Mouse (Mus musculus) T-helper 1 cell (primary cell): ENCODE results near the gene Bmper.

Experiments used
- in situ Hi-C: fragments of 300-600 bp; cut with MboI, MseI; formaldehyde crosslinking; loops from one replicate; pipeline ENCODE4 v1.15.1; 2025; ENCODE audit warnings: high pct_unique_total_duplicates

Bmper gene

GRCm38 (mm10) chr9:23412956-23413355 is 190.1 kb downstream of the Bmper start:
- in situ Hi-C loops = no loop called here

DNA sequence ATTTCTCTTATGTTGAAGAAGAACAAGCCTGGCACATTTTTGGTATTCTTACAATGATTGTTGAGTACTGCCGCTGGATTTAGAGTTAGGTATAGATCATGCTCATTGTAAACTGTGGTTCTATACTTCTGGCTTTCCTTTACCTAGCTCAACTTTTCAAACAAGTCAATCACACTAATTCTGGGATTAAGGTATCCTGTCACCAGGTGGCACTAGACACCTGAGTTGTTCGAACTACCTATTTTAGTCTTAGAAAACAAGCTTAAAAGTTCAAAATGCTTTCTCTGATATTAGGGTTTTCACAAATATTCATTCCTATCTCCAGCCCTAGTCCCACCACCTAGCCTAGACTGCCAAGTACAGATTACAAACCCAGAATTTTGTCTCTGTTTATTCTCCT is 196.2 kb downstream of the Bmper start:
- in situ Hi-C loops = no loop called here

- in situ Hi-C loops = no loop called here
Observed at GRCm38 (mm10) chr9:23423748-23424147, 200.9 kb downstream of the Bmper start.

DNA sequence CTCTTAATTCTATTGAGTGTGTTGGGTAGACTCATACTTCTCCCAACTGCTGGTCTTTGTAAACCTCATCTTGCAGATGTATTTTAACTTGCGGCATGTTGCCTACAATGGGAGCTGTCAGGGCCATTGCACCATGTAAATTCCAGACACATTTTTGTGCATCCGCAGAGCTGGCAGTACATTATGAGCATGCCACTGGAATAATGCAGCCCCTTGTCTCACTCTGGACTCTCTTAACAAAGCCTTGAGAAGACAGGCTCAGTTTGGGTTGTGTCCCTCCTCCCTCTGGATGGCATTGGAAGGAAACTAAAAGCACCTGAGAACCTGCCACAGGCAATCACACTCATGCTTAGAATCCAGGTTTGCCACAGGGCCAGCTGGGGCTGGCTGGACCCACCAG is 209.8 kb downstream of the Bmper start:
- in situ Hi-C loops = no loop called here

DNA sequence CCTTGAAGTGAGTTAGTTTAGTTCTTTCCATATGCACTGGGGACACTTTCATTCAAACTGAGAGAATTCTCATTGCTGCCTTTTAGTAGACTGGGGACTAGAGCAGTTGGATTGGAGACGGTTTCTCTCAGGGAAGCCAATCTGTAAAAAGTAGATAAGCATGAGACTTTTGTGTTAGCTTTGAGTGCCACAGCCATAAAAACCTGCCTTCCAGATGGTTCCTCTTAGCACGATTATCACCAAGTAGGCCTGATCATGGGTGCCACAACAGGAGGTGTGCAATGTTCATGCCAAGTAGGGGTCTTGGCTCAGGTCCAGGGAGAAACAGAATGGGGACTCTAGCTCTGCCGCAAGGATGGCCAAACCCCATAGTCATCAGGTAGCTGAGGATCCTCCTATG is 210.4 kb downstream of the Bmper start:
- in situ Hi-C loops = no loop called here

GRCm38 (mm10) chr9:23436751-23437150 is 213.9 kb downstream of the Bmper start:
- in situ Hi-C loops = no loop called here

DNA sequence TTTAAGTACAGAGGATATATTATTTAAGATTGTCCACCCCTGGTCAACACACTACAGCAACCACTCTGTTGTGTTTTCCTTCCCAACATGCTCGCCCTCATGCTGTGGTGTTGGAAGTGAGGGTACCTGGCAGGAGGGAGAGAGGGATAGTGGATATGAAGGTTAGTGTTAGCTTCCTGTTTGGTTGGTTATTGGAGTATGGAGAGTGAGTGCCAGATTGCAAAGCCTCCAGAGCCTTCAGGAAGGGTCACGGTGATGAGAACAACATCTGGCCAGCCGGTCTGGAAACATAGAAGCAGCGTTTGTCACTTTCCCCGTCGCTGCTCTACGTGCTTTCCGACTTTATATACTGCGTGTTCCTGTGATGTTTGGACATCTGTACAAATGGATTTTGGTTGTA is 215.8 kb downstream of the Bmper start:
- in situ Hi-C loops = no loop called here

DNA sequence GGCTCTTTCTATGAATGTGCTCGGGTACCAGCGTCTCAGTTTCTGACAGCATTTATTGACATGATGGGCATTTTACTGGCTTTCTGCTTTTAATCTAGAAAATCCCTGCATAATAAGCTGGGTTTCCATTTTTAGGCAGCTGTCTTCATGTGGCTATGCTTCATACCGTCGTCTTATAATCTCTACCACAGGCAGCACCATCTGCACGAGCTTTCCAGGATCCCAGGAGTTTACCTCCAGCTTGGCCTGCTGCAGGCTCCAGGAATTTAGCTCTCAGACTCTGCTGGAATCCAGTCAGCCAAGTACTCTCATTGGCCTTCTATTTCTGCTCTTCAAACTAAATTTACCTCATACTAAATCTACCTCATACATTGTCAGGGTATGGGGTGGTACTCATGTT is 219.3 kb downstream of the Bmper start:
- in situ Hi-C loops = loop anchor here (10.0 kb wide), 1 partner anchor 143 kb away; no protein-coding TSS in a partner anchor

DNA sequence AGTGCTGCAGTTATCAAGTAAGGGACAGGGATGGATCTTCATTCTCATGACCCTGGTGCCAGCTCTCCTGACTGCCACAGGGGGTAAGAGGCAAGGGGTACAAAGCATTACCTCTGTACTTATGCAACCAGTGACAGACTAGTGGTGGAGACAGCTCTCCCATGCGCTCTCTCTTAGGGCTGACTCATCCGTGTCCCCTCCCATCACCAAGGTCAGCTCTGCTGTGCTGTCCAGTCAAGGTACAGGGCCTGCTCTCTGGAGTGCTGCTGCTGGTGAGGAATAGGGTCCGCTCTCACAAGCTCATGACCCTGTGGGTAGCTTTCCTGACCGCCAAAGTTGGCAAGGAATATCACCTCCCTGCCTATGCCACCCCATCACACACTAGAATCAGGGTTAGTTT is 222.1 kb downstream of the Bmper start:
- in situ Hi-C loops = loop anchor here (10.0 kb wide), 1 partner anchor 140 kb away; no protein-coding TSS in a partner anchor

DNA sequence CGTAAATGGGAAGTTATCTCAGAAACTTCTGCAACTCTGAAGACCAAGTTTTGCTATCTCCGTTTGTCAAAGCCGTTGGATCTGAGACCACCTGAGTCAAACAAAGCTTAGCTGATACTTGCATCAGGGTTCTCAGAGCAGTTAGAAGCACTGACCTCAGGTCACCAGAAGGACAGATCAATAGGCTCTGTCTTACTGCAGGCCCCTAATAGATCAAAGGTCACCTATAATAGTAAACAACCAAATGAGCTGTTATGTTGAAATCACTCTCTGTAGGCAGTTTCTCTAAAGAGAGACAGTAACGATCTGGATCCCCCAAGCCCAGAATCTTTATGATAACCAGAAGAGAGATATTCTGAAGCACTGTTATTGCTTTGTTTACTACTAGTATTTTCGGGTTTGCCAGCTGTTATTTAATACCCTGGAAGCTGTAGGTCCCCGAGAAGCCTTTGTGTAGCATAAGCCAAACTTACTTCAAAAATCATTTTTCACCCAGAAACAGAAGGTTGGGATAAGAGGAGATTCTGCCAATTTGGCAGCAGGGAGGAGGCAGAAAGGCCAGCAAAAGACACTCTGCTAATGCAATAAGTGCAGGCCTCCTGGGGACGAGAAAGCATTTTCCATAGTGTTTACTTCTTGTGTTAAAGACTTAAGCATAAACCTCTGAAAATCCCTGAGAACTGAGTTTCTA is 224.5 kb downstream of the Bmper start:
- in situ Hi-C loops = loop anchor here (10.0 kb wide), 1 partner anchor 137 kb away; no protein-coding TSS in a partner anchor

GRCm38 (mm10) chr9:23453309-23453708 is 230.4 kb downstream of the Bmper start:
- in situ Hi-C loops = no loop called here

DNA sequence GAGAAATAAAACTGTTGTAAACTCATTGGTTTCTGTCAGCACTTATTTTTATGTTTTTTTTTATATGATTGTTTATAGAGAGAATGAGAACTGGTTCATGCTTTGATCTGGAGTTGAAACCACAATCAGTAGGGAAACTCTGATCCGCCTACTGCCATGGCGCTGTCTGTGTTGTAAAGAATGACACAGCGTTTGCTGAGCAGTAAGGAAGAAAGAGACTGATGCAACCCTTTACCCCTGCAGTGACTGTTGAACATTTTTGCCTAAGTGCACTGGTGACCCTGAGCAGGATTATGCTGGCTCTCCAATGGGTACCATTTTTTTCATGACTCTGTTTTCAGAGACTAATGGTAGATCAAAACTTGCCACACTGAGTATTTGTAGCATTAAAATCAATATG is 234.3 kb downstream of the Bmper start:
- in situ Hi-C loops = no loop called here

DNA sequence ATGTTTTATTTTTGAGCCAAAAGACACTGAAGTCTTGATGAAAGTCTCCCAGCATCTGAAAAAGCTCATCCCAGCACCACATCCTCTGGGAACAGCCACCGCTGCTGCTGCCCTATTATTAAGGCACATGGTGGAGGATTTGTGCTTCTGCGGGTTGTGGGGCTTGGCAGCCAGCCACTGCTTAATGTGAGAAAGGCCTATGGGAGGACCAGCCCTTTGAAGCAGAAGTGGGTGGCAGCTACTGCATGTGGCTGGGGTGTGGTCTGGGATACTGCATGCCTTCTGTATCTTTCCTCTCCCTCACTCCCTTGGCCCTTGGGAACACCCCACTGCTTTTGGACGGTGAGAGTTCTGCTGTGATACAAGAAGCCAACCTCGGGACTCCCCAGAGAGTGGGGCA is 237.8 kb downstream of the Bmper start:
- in situ Hi-C loops = no loop called here

GRCm38 (mm10) chr9:23462949-23463608 is 240.2 kb downstream of the Bmper start:
- in situ Hi-C loops = no loop called here

DNA sequence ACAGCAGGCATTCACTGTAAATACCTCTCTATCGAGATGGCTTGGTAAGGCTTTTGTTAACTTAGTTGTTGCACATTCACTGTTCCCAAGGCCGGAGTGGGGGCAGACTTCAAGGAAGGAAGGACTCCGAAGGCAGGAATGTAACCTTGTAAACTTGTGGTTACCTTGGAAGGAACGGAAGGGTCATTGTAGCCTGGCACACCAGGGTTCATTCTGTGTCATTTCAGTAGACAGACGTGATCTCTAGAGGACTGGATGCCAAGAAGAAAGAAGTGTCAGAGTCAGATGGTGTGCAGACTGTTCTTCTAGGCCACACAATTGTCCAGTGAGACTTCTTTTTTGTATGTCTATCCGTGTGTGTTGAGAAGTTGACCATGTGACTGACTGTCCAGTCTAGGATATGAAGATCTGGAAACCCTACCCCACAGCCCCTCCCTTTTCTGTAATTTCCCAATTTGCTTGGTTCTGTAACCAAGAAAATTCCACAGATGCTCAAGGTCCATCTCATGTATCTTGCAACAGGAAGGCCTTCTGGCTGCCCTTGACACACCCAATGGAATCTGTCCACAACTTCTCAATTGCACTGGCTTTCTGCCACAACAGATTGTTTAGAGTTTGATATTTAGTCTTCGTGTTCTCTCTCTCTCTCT is 242.2 kb downstream of the Bmper start:
- in situ Hi-C loops = no loop called here

DNA sequence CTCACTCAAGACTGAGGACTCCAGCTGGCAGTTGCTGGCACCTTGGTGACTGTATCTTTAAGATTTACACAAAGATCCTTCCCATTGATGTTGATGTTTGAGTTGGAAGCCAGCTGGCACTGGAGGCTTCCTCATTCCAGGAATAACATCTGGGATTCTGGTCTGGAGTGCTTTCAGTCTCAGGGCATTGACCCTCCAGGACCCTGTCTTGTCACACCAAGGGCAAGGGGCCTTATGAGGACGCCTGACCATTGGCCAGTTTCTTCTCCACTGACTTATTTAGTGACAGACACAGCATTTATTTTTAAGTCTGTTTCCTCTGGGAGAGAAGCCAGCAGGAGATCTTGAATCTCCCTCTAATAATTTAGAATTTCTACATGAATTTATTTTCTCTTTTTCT is 247.0 kb downstream of the Bmper start:
- in situ Hi-C loops = no loop called here

DNA sequence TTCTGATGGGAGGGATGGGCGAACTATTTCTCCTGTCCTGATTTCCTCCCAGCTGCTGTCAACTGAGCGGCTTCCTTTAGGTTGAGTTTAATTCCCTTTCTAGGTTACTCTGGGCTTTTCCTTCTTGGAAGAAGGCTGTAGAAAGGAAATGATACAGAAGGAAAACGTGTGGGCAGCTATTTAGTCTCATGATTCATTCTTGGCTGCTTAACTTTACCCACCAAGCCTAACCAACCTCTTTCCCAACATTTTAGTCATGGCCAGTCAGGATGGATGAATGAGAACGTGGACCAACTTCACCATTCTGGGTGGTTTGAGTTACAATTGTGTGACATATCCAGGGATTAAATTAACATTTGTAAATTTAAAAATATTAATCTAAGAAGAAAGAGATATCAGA is 263.0 kb downstream of the Bmper start:
- in situ Hi-C loops = loop anchor here (10.0 kb wide), 1 partner anchor 181 kb away; no protein-coding TSS in a partner anchor

DNA sequence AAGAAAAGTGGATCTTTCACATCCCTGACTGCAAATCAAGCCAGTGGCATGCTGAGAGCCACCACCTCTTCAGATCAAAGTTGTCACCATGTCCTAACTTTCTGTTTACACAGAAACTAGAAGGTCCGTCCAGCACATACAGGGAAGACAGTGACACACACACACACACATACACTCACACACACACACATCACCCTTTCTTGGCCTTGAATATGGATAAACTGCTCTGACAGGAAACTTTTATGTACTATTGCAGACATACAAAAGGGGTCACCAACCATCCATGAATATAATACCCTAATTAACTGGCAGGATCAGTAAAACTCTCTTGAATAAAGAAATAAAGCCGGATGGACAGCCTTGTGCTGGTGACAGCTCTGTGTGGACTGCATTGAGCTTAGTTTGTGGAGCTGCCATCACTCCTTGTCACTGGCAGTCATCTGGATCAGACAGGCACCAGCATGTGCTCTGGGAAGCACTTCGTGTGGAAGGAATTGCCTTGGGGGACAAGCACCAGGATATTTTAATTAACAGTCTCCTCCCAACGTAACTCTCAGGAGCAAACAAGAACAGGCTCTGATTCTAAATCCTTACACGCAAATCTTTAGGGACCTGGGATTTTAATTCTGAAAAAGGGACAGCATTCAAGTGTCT is 264.0 kb downstream of the Bmper start:
- in situ Hi-C loops = loop anchor here (10.0 kb wide), 1 partner anchor 182 kb away; no protein-coding TSS in a partner anchor

GRCm38 (mm10) chr9:23488265-23488664 is 265.4 kb downstream of the Bmper start:
- in situ Hi-C loops = loop anchor here (10.0 kb wide), 1 partner anchor 183 kb away; no protein-coding TSS in a partner anchor

DNA sequence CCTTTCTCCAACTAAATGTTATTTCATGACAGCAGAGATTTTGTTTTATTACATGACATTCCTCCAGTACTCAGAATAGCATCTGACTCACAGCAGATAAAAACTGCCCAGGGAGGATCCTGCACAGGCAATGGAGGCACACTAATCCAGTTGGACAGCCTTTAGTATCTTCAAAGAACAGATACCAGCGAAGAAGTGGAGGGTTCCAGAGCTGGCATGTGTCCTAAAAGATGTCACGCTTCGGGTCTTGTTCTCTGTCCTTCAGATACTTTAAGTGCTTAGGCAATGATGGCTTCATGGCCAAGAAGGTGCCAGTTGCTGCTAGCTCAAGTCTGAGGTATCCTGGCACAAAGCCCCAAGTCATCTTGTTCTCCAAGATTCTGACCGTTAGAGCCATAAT is 272.5 kb downstream of the Bmper start:
- in situ Hi-C loops = no loop called here

- in situ Hi-C loops = no loop called here
Observed at GRCm38 (mm10) chr9:23497626-23498025, 274.8 kb downstream of the Bmper start.

DNA sequence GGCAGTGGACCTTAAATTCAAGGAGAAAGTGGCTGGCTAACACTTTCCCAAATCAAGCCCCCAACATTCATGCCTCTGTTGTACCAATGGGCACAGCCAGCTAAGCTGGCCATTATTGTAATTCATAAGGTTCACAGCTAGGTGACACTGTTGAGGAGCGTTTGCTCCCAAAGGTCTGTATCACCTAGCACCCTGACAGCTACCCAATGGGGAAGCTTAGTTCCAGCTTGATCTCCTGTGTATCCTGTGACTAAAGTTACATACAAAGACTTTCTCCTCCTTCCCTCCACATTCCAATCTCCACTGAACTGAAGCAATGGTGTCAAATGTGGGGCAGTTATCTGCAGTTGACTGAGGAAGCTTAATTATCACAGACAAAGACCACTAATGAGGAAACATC is 311.0 kb downstream of the Bmper start:
- in situ Hi-C loops = no loop called here
